Mouse (Mus musculus): ENCODE data around the gene Wnt5b. TPM values are rescaled to one million over a fixed set of nuclear protein-coding genes. Genes with fewer than 3 reads are reported as not detected.

Gene Wnt5b
- total RNA-seq, 1 experiment = 3.5 TPM

DNA sequence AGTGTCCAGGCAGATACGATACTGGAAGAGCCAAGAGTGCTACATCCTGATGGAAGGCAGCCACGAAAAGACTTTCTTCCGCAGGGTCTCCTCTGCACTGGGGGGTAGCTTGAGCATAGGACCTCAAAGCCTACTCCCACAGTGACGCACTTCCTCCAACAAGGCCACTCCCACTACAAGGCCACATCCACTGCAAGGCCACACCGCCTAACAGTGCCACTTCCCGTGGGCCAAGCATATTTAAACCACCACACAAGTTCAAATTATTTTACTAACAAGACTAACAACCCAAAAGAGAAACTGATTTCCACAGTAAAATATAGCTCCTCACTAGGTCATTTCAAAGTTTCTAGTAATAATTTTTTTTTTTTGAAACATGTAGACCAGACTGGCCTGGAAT, 35.9 kb downstream of the Wnt5b start:
- H3K9me3 ChIP-seq (ENCODE audit: control insufficient read depth, insufficient read depth, low read depth, low read length) = no peaks in the 10 kb centered on the region
- no peak overlapping the region for H3K9ac ChIP-seq (ENCODE audit: insufficient read depth, low read depth, low read length, poor library complexity, severe bottlenecking)
- in situ Hi-C loops (cut with MboI; ENCODE audit: low sequenced_read_pairs in 2 of 2, unreplicated experiment in 2 of 2) = no loop called here
- H3K36me3 ChIP-seq (ENCODE audit: control insufficient read depth, insufficient read depth, low read length, poor library complexity, severe bottlenecking) = no peaks in the 10 kb centered on the region
- no peak for DNase-seq (ENCODE audit: low read depth, low spot score)
- TF ChIP-seq MAFK (IDR thresholded peaks at IDR 0.05; ENCODE audit: insufficient read depth, low read depth, low read length) = no peak
- TF ChIP-seq ZNF384 (IDR thresholded peaks at IDR 0.05; ENCODE audit: low read depth, low read length) = no peak
- no peak for TF ChIP-seq HCFC1 (IDR thresholded peaks at IDR 0.05; ENCODE audit: borderline replicate concordance, insufficient read depth, low read length)
- no peak for TF ChIP-seq CHD2 (IDR thresholded peaks at IDR 0.05; ENCODE audit: low read depth, low read length)
- no peak for TF ChIP-seq ZC3H11A (IDR thresholded peaks at IDR 0.05; ENCODE audit: borderline replicate concordance, low read depth, low read length)
- peaks cover 0 to 2% of the 10 kb centered on the region in 2 experiments; a peak in 1 of 4 replicates for H3K4me1 ChIP-seq (ENCODE audit: control insufficient read depth in 2 of 2, insufficient read depth in 2 of 2, low read length in 2 of 2, poor library complexity in 1 of 2)
- no peak overlapping the region for H3K4me3 ChIP-seq (ENCODE audit: insufficient read depth in 1 of 2, low read depth in 1 of 2, low read length in 2 of 2, poor library complexity in 1 of 2, severe bottlenecking in 1 of 2)
- no peak overlapping the region for H3K27ac ChIP-seq (ENCODE audit: insufficient read depth, low read depth, low read length, poor library complexity, severe bottlenecking)

DNA sequence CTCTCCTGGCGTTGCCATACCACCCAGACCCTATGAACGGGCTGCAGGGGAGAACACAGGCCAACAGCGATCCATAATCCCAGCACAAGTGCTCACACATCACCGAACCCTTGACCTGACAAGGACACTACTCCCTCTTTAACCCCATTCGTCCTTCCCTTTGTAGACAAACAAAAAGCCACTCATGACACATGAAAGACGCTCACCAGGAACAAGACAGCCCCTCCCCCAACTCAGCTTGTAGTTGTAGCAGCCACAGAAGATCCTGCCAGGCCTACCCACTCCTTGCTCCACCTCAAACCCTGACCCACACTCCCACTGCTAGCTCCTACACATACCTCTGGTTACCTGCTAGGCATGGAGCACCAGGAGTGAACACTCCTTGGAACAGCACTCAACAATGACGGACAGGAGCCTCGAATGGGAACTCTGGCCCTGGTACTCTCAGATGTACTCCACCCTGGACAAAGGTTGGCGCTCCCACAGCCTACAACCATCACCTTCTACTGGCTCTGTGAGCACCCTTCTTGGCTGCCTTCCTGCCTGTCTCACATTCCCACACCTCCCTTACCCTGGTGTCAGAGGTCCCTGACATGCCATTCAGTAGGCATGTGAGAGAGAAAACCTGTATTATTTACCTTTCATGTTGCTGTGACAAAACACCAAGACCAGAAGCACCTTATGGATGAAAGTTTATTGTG, 38.5 kb downstream of the Wnt5b start:
- DNase-seq (ENCODE audit: low read depth, low spot score) = no peak
- Histone ChIP-seq H3K9me3 (ENCODE audit: control insufficient read depth, insufficient read depth, low read depth, low read length) (no peaks in the 10 kb centered on the region), H3K4me1 (ENCODE audit: control insufficient read depth in 2 of 2, insufficient read depth in 2 of 2, low read length in 2 of 2, poor library complexity in 1 of 2) (peaks cover 0 to 2% of the 10 kb centered on the region in 2 experiments; a peak in 1 of 4 replicates), H3K4me3 (ENCODE audit: insufficient read depth in 1 of 2, low read depth in 1 of 2, low read length in 2 of 2, poor library complexity in 1 of 2, severe bottlenecking in 1 of 2) (no peak overlapping the region), H3K36me3 (ENCODE audit: control insufficient read depth, insufficient read depth, low read length, poor library complexity, severe bottlenecking) (no peaks in the 10 kb centered on the region), H3K9ac (ENCODE audit: insufficient read depth, low read depth, low read length, poor library complexity, severe bottlenecking) (no peak overlapping the region), H3K27ac (ENCODE audit: insufficient read depth, low read depth, low read length, poor library complexity, severe bottlenecking) (no peak overlapping the region)
- in situ Hi-C loops (cut with MboI; ENCODE audit: low sequenced_read_pairs in 2 of 2, unreplicated experiment in 2 of 2) = no loop called here
- TF ChIP-seq MAFK (IDR thresholded peaks at IDR 0.05; ENCODE audit: insufficient read depth, low read depth, low read length) (no peak), CHD2 (IDR thresholded peaks at IDR 0.05; ENCODE audit: low read depth, low read length) (no peak), ZC3H11A (IDR thresholded peaks at IDR 0.05; ENCODE audit: borderline replicate concordance, low read depth, low read length) (no peak), ZNF384 (IDR thresholded peaks at IDR 0.05; ENCODE audit: low read depth, low read length) (no peak), HCFC1 (IDR thresholded peaks at IDR 0.05; ENCODE audit: borderline replicate concordance, insufficient read depth, low read length) (no peak)

DNA sequence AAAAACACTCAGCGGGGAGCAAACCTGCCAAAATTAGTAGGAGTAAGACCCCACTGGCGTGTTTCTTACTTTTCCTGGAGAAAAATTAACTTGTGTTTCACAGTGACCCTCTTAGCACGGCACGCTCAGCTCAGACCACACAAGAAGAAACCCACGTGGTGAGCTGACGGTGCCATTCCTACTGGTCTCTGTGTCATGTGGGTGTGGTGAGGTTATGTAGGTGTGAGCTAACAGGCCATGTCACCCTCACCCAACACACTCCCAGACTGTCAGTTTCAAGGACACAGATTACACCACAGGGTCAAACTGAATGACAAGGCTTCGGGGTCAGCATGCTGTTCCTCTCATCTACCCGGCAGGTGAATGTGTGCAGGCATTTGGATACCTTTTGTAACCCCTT, 39.4 kb downstream of the Wnt5b start:
- no peak for DNase-seq (ENCODE audit: low read depth, low spot score)
- H3K4me3 ChIP-seq (ENCODE audit: insufficient read depth in 1 of 2, low read depth in 1 of 2, low read length in 2 of 2, poor library complexity in 1 of 2, severe bottlenecking in 1 of 2) = no peak overlapping the region
- no peak overlapping the region for H3K27ac ChIP-seq (ENCODE audit: insufficient read depth, low read depth, low read length, poor library complexity, severe bottlenecking)
- H3K36me3 ChIP-seq (ENCODE audit: control insufficient read depth, insufficient read depth, low read length, poor library complexity, severe bottlenecking) = no peaks in the 10 kb centered on the region
- no peaks in the 10 kb centered on the region for H3K9me3 ChIP-seq (ENCODE audit: control insufficient read depth, insufficient read depth, low read depth, low read length)
- H3K4me1 ChIP-seq (ENCODE audit: control insufficient read depth in 2 of 2, insufficient read depth in 2 of 2, low read length in 2 of 2, poor library complexity in 1 of 2) = peaks cover 0 to 2% of the 10 kb centered on the region in 2 experiments; a peak in 1 of 4 replicates
- TF ChIP-seq ZC3H11A (IDR thresholded peaks at IDR 0.05; ENCODE audit: borderline replicate concordance, low read depth, low read length) (no peak), HCFC1 (IDR thresholded peaks at IDR 0.05; ENCODE audit: borderline replicate concordance, insufficient read depth, low read length) (no peak), ZNF384 (IDR thresholded peaks at IDR 0.05; ENCODE audit: low read depth, low read length) (no peak), MAFK (IDR thresholded peaks at IDR 0.05; ENCODE audit: insufficient read depth, low read depth, low read length) (no peak), CHD2 (IDR thresholded peaks at IDR 0.05; ENCODE audit: low read depth, low read length) (no peak)
- H3K9ac ChIP-seq (ENCODE audit: insufficient read depth, low read depth, low read length, poor library complexity, severe bottlenecking) = no peak overlapping the region
- in situ Hi-C loops (cut with MboI; ENCODE audit: low sequenced_read_pairs in 2 of 2, unreplicated experiment in 2 of 2) = no loop called here

DNA sequence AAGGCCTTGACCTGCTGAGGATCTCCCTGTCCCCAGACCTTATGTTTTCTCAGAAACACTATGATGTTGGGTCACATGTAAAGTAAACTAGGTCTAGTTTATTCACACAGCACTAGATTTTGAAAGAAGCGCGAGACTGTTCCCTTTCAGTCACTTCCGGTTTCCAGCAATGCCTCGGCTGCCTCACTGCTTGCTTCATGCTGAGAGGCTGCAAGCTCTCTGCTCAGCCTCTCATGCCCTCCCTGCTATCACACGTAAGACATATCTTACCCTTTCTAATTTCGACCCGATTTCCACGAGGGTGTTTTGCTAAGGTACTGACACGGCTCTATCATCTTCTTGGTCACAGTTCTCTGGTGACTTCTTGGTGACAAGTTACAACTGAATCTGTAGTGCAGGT, 42.1 kb downstream of the Wnt5b start:
- H3K4me3 ChIP-seq (ENCODE audit: insufficient read depth in 1 of 2, low read depth in 1 of 2, low read length in 2 of 2, poor library complexity in 1 of 2, severe bottlenecking in 1 of 2) = no peak overlapping the region
- H3K9ac ChIP-seq (ENCODE audit: insufficient read depth, low read depth, low read length, poor library complexity, severe bottlenecking) = no peak overlapping the region
- in situ Hi-C loops (cut with MboI; ENCODE audit: low sequenced_read_pairs in 2 of 2, unreplicated experiment in 2 of 2) = no loop called here
- no peaks in the 10 kb centered on the region for H3K9me3 ChIP-seq (ENCODE audit: control insufficient read depth, insufficient read depth, low read depth, low read length)
- H3K36me3 ChIP-seq (ENCODE audit: control insufficient read depth, insufficient read depth, low read length, poor library complexity, severe bottlenecking) = no peaks in the 10 kb centered on the region
- TF ChIP-seq MAFK (IDR thresholded peaks at IDR 0.05; ENCODE audit: insufficient read depth, low read depth, low read length) (no peak), CHD2 (IDR thresholded peaks at IDR 0.05; ENCODE audit: low read depth, low read length) (no peak)
- H3K27ac ChIP-seq (ENCODE audit: insufficient read depth, low read depth, low read length, poor library complexity, severe bottlenecking) = no peak overlapping the region
- no peak for DNase-seq (ENCODE audit: low read depth, low spot score)
- H3K4me1 ChIP-seq (ENCODE audit: control insufficient read depth in 2 of 2, insufficient read depth in 2 of 2, low read length in 2 of 2, poor library complexity in 1 of 2) = peaks cover 0 to 2% of the 10 kb centered on the region in 2 experiments; a peak in 1 of 4 replicates

DNA sequence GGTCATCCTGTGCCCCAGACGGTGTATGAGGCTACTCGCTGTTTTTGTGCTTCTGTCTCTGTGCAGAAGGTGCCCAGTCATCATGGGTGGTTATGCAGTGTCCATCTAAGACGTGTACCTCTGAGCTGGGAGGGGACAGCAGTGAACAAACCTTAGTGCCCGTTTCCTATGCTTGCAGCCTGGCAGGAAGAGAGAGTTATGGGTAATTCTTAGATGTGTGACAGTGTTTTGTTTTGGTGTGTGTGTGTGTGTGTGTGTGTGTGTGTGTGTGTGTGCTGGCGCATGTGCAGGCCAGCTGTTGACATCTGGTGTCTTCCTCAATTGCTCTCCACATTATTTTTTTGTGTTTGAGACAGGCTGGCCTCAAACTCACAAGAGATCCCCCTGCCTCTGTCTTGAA, 44.1 kb downstream of the Wnt5b start:
- no peak overlapping the region for H3K27ac ChIP-seq (ENCODE audit: insufficient read depth, low read depth, low read length, poor library complexity, severe bottlenecking)

More for the DNA sequence above, 44.1 kb downstream of the Wnt5b start:
- no peak for TF ChIP-seq HCFC1 (IDR thresholded peaks at IDR 0.05; ENCODE audit: borderline replicate concordance, insufficient read depth, low read length)
- no peak for TF ChIP-seq ZNF384 (IDR thresholded peaks at IDR 0.05; ENCODE audit: low read depth, low read length)
- no peak for TF ChIP-seq CHD2 (IDR thresholded peaks at IDR 0.05; ENCODE audit: low read depth, low read length)
- no peak for TF ChIP-seq MAFK (IDR thresholded peaks at IDR 0.05; ENCODE audit: insufficient read depth, low read depth, low read length)
- no peak for TF ChIP-seq ZC3H11A (IDR thresholded peaks at IDR 0.05; ENCODE audit: borderline replicate concordance, low read depth, low read length)
- Histone ChIP-seq H3K4me1 (ENCODE audit: control insufficient read depth in 2 of 2, insufficient read depth in 2 of 2, low read length in 2 of 2, poor library complexity in 1 of 2) (no peaks in the 10 kb centered on the region), H3K9me3 (ENCODE audit: control insufficient read depth, insufficient read depth, low read depth, low read length) (no peaks in the 10 kb centered on the region), H3K4me3 (ENCODE audit: insufficient read depth in 1 of 2, low read depth in 1 of 2, low read length in 2 of 2, poor library complexity in 1 of 2, severe bottlenecking in 1 of 2) (no peak overlapping the region), H3K36me3 (ENCODE audit: control insufficient read depth, insufficient read depth, low read length, poor library complexity, severe bottlenecking) (no peaks in the 10 kb centered on the region), H3K9ac (ENCODE audit: insufficient read depth, low read depth, low read length, poor library complexity, severe bottlenecking) (no peak overlapping the region)
- DNase-seq (ENCODE audit: low read depth, low spot score) = no peak
- in situ Hi-C loops (cut with MboI; ENCODE audit: low sequenced_read_pairs in 2 of 2, unreplicated experiment in 2 of 2) = no loop called here
